Mouse (Mus musculus): ENCODE measurements around the gene Abcc10. TPM values are rescaled to one million over a fixed set of nuclear protein-coding genes. Genes with fewer than 3 reads are reported as not detected.

Gene Abcc10
- polyA plus RNA-seq (2015; fragmentation: Nextera tagmentation; extraction: Ambion mirVana) = 5.8 and 6.7 TPM in 2 replicates

GRCm38 (mm10) chr17:46327906-46328534, at the start of gene Abcc10:
Abcc10 (minus strand) TSS chr17:46328352.
- Histone ChIP-seq H3K4me2 (replicated peaks) (peak within 1 kb of the TSS; percentile 82), H3K4me1 (peaks cover 8% of the 10 kb centered on the region; the same call in 1 of the 2 replicates), H3K9me3 (replicated peaks) (no peaks in the 10 kb centered on the region), H3K27me3 (no peaks in the 10 kb centered on the region), H3K9ac (peak within 1 kb of the TSS; percentile 74), H3K27ac (replicated peaks) (peak within 1 kb of the TSS; percentile 96), H3K36me3 (peaks cover 10% of the 10 kb centered on the region; the same call in 1 of the 2 replicates), H3K4me3 (replicated peaks) (peak within 1 kb of the TSS; percentile 79)
- whole genome bisulfite sequencing = under 1% methylated on average over 40 of the region's 40 CpGs
- peak; percentile 97 for ATAC-seq (ENCODE audit: insufficient number of reproducible peaks, low FRiP score, low TSS enrichment, low read depth)

DNA sequence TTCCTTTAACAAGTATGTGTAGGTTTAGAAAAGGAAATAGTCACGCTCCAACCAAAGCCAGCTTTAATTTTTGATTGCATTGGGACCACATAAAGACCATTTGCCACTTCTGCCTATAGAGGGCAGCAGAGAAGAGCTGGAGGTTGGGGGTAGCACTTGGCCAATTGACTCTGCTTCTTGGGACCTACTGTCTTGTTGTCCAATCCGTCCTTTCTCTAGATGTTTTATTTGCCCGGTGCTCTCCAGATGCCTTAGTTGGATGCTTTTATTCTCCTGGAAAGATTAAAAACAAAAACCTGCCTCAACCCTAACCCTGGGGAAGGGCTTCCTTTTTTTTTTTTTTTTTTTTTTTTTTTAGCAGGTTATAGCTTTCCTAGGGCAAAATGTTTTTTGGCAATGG, 43.6 kb upstream of the Abcc10 start:
- Histone ChIP-seq H3K4me3 (replicated peaks) (no peak overlapping the region), H3K9me3 (replicated peaks) (no peaks in the 10 kb centered on the region), H3K36me3 (no peaks in the 10 kb centered on the region), H3K27me3 (no peaks in the 10 kb centered on the region), H3K4me2 (replicated peaks) (no peak overlapping the region), H3K27ac (replicated peaks) (no peak overlapping the region), H3K4me1 (no peaks in the 10 kb centered on the region), H3K9ac (no peak overlapping the region)
- 74% methylated on average over 3 of the region's 3 CpGs for whole genome bisulfite sequencing
- no peak for ATAC-seq (ENCODE audit: insufficient number of reproducible peaks, low FRiP score, low TSS enrichment, low read depth)

GRCm38 (mm10) chr17:46351026-46351700, 23.0 kb upstream of the Abcc10 start:
- Histone ChIP-seq H3K4me3 (replicated peaks) (no peak overlapping the region), H3K27me3 (no peaks in the 10 kb centered on the region), H3K9me3 (replicated peaks) (no peaks in the 10 kb centered on the region), H3K27ac (replicated peaks) (no peak overlapping the region), H3K9ac (no peak overlapping the region), H3K4me2 (replicated peaks) (no peak overlapping the region), H3K4me1 (no peaks in the 10 kb centered on the region), H3K36me3 (no peaks in the 10 kb centered on the region)
- ATAC-seq (ENCODE audit: insufficient number of reproducible peaks, low FRiP score, low TSS enrichment, low read depth) = no peak
- 85% methylated on average over 8 of the region's 8 CpGs for WGBS

- Histone ChIP-seq H3K27me3 (no peaks in the 10 kb centered on the region), H3K9me3 (replicated peaks) (no peaks in the 10 kb centered on the region), H3K9ac (no peak overlapping the region), H3K4me2 (replicated peaks) (no peak overlapping the region), H3K27ac (replicated peaks) (no peak overlapping the region), H3K4me3 (replicated peaks) (no peak overlapping the region), H3K4me1 (no peaks in the 10 kb centered on the region), H3K36me3 (no peaks in the 10 kb centered on the region)
- ATAC-seq (ENCODE audit: insufficient number of reproducible peaks, low FRiP score, low TSS enrichment, low read depth) = no peak
- WGBS = 69% methylated on average over 7 of the region's 7 CpGs
These were observed 13.1 kb upstream of the Abcc10 start for GRCm38 (mm10) chr17:46341208-46341607.

DNA sequence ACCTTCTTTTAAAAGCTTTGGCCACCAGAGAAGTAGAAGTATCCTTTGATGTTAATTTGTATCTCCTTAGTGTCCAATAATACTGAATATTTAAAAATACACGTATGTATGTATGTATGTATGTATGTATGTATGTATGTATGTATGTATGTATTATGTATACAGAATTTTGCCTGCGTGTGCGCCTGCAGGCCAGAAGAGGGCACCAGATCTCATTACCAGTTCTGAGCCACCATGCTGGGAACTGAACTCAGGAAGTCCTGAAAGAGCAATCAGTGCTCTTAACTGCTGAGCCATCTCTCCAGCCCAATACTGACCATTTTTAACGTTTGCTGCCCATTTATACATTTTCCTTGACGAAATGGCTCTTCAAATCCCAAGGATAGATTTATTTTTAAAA, 8.3 kb upstream of the Abcc10 start:
- 18% methylated on average over 5 of the region's 5 CpGs for WGBS
- H3K27ac ChIP-seq (replicated peaks) = no peak overlapping the region

GRCm38 (mm10) chr17:46328723-46329122, 571 bp upstream of the Abcc10 start:
- peak overlapping the region; percentile 96; the same call in 1 of the 2 replicates for H3K27ac ChIP-seq (replicated peaks)
- WGBS = 71% methylated on average over 6 of the region's 6 CpGs
- H3K9me3 ChIP-seq (replicated peaks) = no peaks in the 10 kb centered on the region
- H3K27me3 ChIP-seq = no peaks in the 10 kb centered on the region
- peaks cover 3% of the 10 kb centered on the region; the same call in 1 of the 2 replicates for H3K36me3 ChIP-seq
- H3K9ac ChIP-seq = no peak overlapping the region
- peaks cover 8% of the 10 kb centered on the region; the same call in 1 of the 2 replicates for H3K4me1 ChIP-seq
- peak overlapping the region; percentile 79 for H3K4me3 ChIP-seq (replicated peaks)
- ATAC-seq (ENCODE audit: insufficient number of reproducible peaks, low FRiP score, low TSS enrichment, low read depth) = no peak
- peak overlapping the region; percentile 82; the same call in 1 of the 2 replicates for H3K4me2 ChIP-seq (replicated peaks)

More for the DNA sequence above, 8.3 kb upstream of the Abcc10 start:
- H3K4me2 ChIP-seq (replicated peaks) = no peak overlapping the region
- no peaks in the 10 kb centered on the region for H3K4me1 ChIP-seq
- no peak for ATAC-seq (ENCODE audit: insufficient number of reproducible peaks, low FRiP score, low TSS enrichment, low read depth)
- H3K36me3 ChIP-seq = no peaks in the 10 kb centered on the region
- no peaks in the 10 kb centered on the region for H3K9me3 ChIP-seq (replicated peaks)
- H3K9ac ChIP-seq = no peak overlapping the region
- H3K4me3 ChIP-seq (replicated peaks) = no peak overlapping the region
- no peaks in the 10 kb centered on the region for H3K27me3 ChIP-seq

DNA sequence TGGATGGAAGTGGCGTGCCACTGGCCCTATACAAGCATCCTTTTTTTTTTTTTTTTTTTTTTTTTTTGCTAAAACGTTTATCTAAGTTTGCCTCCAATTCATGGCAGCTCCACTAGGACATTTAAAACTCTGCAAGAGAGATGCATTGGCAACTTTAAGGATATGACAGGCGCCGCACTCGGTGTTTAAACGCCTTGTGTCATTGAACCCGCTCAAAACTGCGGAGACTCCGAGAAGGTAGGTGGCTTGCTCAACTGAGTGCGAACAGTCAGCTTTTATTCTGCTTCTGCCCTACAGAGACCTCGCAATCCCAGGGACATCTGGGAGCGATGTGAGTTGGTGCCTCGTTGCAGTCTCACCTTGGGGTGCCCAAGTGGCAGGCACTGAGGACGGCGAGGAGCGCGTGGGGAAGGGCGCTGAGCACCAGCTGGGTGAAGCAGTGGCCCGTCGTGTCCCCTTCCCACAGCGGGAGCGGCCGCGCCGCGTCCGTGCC, 693 bp downstream of the Abcc10 start:
- ATAC-seq (ENCODE audit: insufficient number of reproducible peaks, low FRiP score, low TSS enrichment, low read depth) = no peak
- 2% methylated on average over 27 of the region's 27 CpGs for WGBS
- Histone ChIP-seq H3K9me3 (replicated peaks) (no peaks in the 10 kb centered on the region), H3K4me3 (replicated peaks) (peak overlapping the region; percentile 79), H3K4me2 (replicated peaks) (peak overlapping the region; percentile 82), H3K27me3 (no peaks in the 10 kb centered on the region), H3K36me3 (peaks cover 11% of the 10 kb centered on the region; the same call in 1 of the 2 replicates), H3K9ac (peak overlapping the region; percentile 74), H3K27ac (replicated peaks) (peak overlapping the region; percentile 96), H3K4me1 (peaks cover 8% of the 10 kb centered on the region; the same call in 1 of the 2 replicates)

- H3K4me3 ChIP-seq (replicated peaks) = no peak overlapping the region
- no peak for ATAC-seq (ENCODE audit: insufficient number of reproducible peaks, low FRiP score, low TSS enrichment, low read depth)
- 0 out of 2 replicates have a peak, but pooled peaks cover 3% of the 10 kb centered on the region for H3K4me1 ChIP-seq
- no peak overlapping the region for H3K27ac ChIP-seq (replicated peaks)
- H3K9ac ChIP-seq = no peak overlapping the region
- WGBS = 88% methylated on average over 14 of the region's 14 CpGs
- peaks cover 28% of the 10 kb centered on the region for H3K36me3 ChIP-seq
- H3K9me3 ChIP-seq (replicated peaks) = no peaks in the 10 kb centered on the region
- no peak overlapping the region for H3K4me2 ChIP-seq (replicated peaks)
- no peaks in the 10 kb centered on the region for H3K27me3 ChIP-seq
These were observed 5.9 kb downstream of the Abcc10 start for GRCm38 (mm10) chr17:46322046-46322823.

GRCm38 (mm10) chr17:46320492-46320891, 7.7 kb downstream of the Abcc10 start:
- no peak overlapping the region for H3K4me3 ChIP-seq (replicated peaks)
- no peak overlapping the region for H3K9ac ChIP-seq
- no peak overlapping the region for H3K27ac ChIP-seq (replicated peaks)
- no peaks in the 10 kb centered on the region for H3K27me3 ChIP-seq
- ATAC-seq (ENCODE audit: insufficient number of reproducible peaks, low FRiP score, low TSS enrichment, low read depth) = no peak
- H3K4me2 ChIP-seq (replicated peaks) = no peak overlapping the region
- H3K4me1 ChIP-seq = no peaks in the 10 kb centered on the region
- H3K9me3 ChIP-seq (replicated peaks) = no peaks in the 10 kb centered on the region
- H3K36me3 ChIP-seq = peaks cover 28% of the 10 kb centered on the region
- 65% methylated on average over 6 of the region's 6 CpGs for WGBS

DNA sequence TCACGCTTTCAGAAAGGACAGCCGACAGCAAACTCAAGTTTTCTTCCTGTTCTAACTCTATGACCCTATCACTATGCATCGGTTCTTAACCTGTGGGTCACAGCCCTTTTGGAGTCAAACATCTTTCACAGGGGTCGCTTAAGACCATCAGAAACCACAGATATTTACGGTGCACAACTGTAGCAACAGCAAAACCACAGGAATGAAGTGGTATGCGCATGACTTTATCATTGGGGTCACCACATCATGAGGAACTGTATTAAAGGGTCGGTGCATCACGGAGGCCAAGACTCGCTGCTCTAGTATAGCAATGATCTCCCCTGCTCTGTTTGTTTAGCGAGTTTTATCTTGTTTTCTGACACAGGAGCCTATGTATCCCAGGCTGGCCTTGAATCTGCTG, 12.3 kb downstream of the Abcc10 start:
- no peaks in the 10 kb centered on the region for H3K27me3 ChIP-seq
- H3K4me1 ChIP-seq = no peaks in the 10 kb centered on the region
- 78% methylated on average over 10 of the region's 10 CpGs for WGBS
- H3K4me3 ChIP-seq (replicated peaks) = no peak overlapping the region
- ATAC-seq (ENCODE audit: insufficient number of reproducible peaks, low FRiP score, low TSS enrichment, low read depth) = no peak
- H3K36me3 ChIP-seq = 0 out of 2 replicates have a peak, but pooled peaks cover 13% of the 10 kb centered on the region
- no peak overlapping the region for H3K4me2 ChIP-seq (replicated peaks)
- no peaks in the 10 kb centered on the region for H3K9me3 ChIP-seq (replicated peaks)
- H3K9ac ChIP-seq = no peak overlapping the region
- H3K27ac ChIP-seq (replicated peaks) = no peak overlapping the region
